Mouse (Mus musculus) cerebellum, adult 2 months (tissue): Measurements from ENCODE around the gene Igfbp6.

Experiments
- CTCF ChIP-seq: fragments of 200-500 bp; IDR thresholded peaks from 2 replicates; pipeline ENCODE4 v1.5.1; 2011; ENCODE audit warnings: low read depth, mild to moderate bottlenecking, control low read depth, low read length, moderate library complexity, borderline replicate concordance; ENCODE audit not compliant: insufficient read depth
- POLR2A ChIP-seq: fragments of 200-500 bp; IDR thresholded peaks from 2 replicates; pipeline ENCODE4 v1.6.1; 2011; ENCODE audit warnings: low read length, control low read depth, borderline replicate concordance; ENCODE audit not compliant: insufficient read depth

GRCm38 (mm10) chr15:102106754-102107456, 37.3 kb upstream of the Igfbp6 start:
- TF ChIP-seq CTCF (no peak), POLR2A (no peak)
